Mouse (Mus musculus): ENCODE measurements around the gene Tango6. TPM values are rescaled to one million over a fixed set of nuclear protein-coding genes. Genes with fewer than 3 reads are reported as not detected.

Gene Tango6
- polyA plus RNA-seq, 1 experiment, result 6.9 TPM

GRCm38 (mm10) chr8:106684387-106684786, 1.5 kb downstream of the Tango6 start:
- no peaks in the 10 kb centered on the region for H3K27me3 ChIP-seq (ENCODE audit: control insufficient read depth, insufficient read depth, insufficient read length)
- no peaks in the 10 kb centered on the region for H3K79me2 ChIP-seq (ENCODE audit: control insufficient read depth, insufficient read depth)
- H3K4me2 ChIP-seq (ENCODE audit: low read depth), result no peak overlapping the region
- H3K36me3 ChIP-seq (ENCODE audit: control insufficient read depth, insufficient read depth), result no peaks in the 10 kb centered on the region
- H3K4me3 ChIP-seq, result no peak overlapping the region
- TF ChIP-seq POLR2A (IDR thresholded peaks at IDR 0.05; ENCODE audit: insufficient read length, low read depth) (no peak), MYOD1 (IDR thresholded peaks at IDR 0.05; ENCODE audit: control insufficient read depth in 1 of 3, insufficient read length in 2 of 3, low read depth in 2 of 3) (no peak), REST (IDR thresholded peaks at IDR 0.05; ENCODE audit: insufficient read depth, insufficient read length) (no peak), SRF (IDR thresholded peaks at IDR 0.05; ENCODE audit: control insufficient read depth, insufficient read length, low read depth) (no peak), TCF3 (IDR thresholded peaks at IDR 0.05; ENCODE audit: insufficient read length, low read depth) (no peak), TCF12 (IDR thresholded peaks at IDR 0.05; ENCODE audit: insufficient read depth, poor library complexity, severe bottlenecking) (no peak), POLR2AphosphoS2 (IDR thresholded peaks at IDR 0.05; ENCODE audit: insufficient read length, low read depth) (no peak), E2F4 (IDR thresholded peaks at IDR 0.05; ENCODE audit: insufficient read depth) (no peak), MAX (IDR thresholded peaks at IDR 0.05; ENCODE audit: low read depth) (no peak), MYOG (IDR thresholded peaks at IDR 0.05; ENCODE audit: control insufficient read depth in 1 of 3, insufficient read depth in 1 of 3, insufficient read length in 2 of 3, low read depth in 2 of 3) (no peak), USF1 (IDR thresholded peaks at IDR 0.05; ENCODE audit: low read depth) (no peak)
- no peak overlapping the region for H3ac ChIP-seq (ENCODE audit: control insufficient read depth, insufficient read length)

DNA sequence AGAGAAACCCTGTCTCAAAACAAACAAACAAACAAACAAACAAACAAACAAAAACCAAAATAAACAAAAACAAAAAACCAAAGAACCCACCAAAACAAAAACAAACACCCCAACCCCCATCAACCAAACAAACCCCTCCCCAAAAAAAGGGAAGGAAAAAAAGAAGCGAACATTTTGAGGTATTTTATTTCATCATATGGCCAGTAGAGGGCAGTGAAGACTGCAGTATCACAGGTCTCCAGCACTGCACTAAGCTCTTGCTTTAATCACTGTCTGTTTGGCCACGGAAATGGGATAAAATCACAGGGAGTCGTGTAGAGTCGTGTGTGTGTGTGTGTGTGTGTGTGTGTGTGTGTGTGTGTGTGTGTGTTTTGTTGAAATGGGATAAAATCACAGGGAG, 4.6 kb downstream of the Tango6 start:
- Histone ChIP-seq H3K27me3 (ENCODE audit: control insufficient read depth, insufficient read depth, insufficient read length) (no peaks in the 10 kb centered on the region), H3K79me2 (ENCODE audit: control insufficient read depth, insufficient read depth) (no peaks in the 10 kb centered on the region), H3K36me3 (ENCODE audit: control insufficient read depth, insufficient read depth) (no peaks in the 10 kb centered on the region), H3K4me3 (no peak overlapping the region), H3ac (ENCODE audit: control insufficient read depth, insufficient read length) (no peak overlapping the region), H3K4me2 (ENCODE audit: low read depth) (no peak overlapping the region)
- no peak for TF ChIP-seq SRF (IDR thresholded peaks at IDR 0.05; ENCODE audit: control insufficient read depth, insufficient read length, low read depth)
- no peak for TF ChIP-seq USF1 (IDR thresholded peaks at IDR 0.05; ENCODE audit: low read depth)
- no peak for TF ChIP-seq E2F4 (IDR thresholded peaks at IDR 0.05; ENCODE audit: insufficient read depth)
- TF ChIP-seq REST (IDR thresholded peaks at IDR 0.05; ENCODE audit: insufficient read depth, insufficient read length), result no peak

DNA sequence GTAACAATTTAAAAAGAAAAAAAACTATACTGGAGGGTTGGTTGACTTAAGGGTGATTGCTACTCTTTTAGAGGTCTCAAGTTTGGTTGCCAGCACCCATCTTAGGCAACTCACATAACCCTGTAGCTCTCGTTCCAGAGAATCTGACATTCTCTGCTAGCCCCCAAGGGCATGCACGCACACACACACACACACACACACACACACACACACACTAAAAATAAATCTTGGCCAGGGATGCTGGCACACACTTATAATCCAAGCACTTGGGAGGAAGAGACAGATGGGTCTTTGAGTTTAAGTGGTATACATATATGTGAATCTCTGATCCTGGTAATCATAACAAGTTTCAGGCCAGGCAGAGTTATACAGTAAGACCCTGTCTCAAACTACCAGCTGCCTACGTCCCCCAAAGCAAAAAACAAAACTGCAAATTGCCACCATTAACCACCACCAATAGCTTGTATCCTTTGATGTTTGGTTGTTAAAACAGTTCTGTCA, 14.9 kb downstream of the Tango6 start:
- Histone ChIP-seq H3K79me2 (ENCODE audit: control insufficient read depth, insufficient read depth) (no peaks in the 10 kb centered on the region), H3K4me2 (ENCODE audit: low read depth) (no peak overlapping the region), H3K4me3 (no peak overlapping the region), H3K36me3 (ENCODE audit: control insufficient read depth, insufficient read depth) (peaks cover 17% of the 10 kb centered on the region), H3ac (ENCODE audit: control insufficient read depth, insufficient read length) (no peak overlapping the region), H3K27me3 (ENCODE audit: control insufficient read depth, insufficient read depth, insufficient read length) (no peaks in the 10 kb centered on the region)
- no peak for TF ChIP-seq CEBPB (IDR thresholded peaks at IDR 0.05; ENCODE audit: insufficient read depth, poor library complexity, severe bottlenecking)

DNA sequence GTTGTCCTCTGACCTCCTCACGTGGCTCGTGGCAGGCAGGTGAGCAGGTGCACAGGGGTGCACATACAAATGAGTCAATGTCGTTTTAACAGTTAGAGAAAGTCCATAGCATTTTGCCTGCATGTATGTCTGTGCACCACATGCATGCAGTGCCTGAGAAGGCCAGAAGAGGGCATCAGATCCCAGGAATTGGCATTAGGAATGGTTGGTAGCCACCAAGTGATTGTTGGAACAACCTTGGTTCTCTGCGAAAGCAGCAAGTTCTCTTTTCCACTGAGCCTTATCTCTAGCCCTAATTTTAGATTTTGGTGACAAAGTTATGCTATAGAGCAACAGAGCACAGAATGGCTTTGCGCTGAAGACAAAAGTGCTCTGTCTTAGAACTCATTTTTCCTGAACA, 16.7 kb downstream of the Tango6 start:
- TF ChIP-seq MAX (IDR thresholded peaks at IDR 0.05; ENCODE audit: low read depth), result no peak
- no peak for TF ChIP-seq E2F4 (IDR thresholded peaks at IDR 0.05; ENCODE audit: insufficient read depth)
- no peak for TF ChIP-seq CEBPB (IDR thresholded peaks at IDR 0.05; ENCODE audit: insufficient read depth, poor library complexity, severe bottlenecking)

GRCm38 (mm10) chr8:106700131-106700530, 17.3 kb downstream of the Tango6 start:
- no peaks in the 10 kb centered on the region for H3K79me2 ChIP-seq (ENCODE audit: control insufficient read depth, insufficient read depth)
- H3K4me3 ChIP-seq, result no peak overlapping the region
- H3K27me3 ChIP-seq (ENCODE audit: control insufficient read depth, insufficient read depth, insufficient read length), result no peaks in the 10 kb centered on the region
- TF ChIP-seq TCF3 (IDR thresholded peaks at IDR 0.05; ENCODE audit: insufficient read length, low read depth), result no peak
- no peak for TF ChIP-seq TCF12 (IDR thresholded peaks at IDR 0.05; ENCODE audit: insufficient read depth, poor library complexity, severe bottlenecking)
- TF ChIP-seq POLR2A (IDR thresholded peaks at IDR 0.05; ENCODE audit: insufficient read length, low read depth), result no peak
- TF ChIP-seq SRF (IDR thresholded peaks at IDR 0.05; ENCODE audit: control insufficient read depth, insufficient read length, low read depth), result no peak
- TF ChIP-seq E2F4 (IDR thresholded peaks at IDR 0.05; ENCODE audit: insufficient read depth), result no peak
- no peak for TF ChIP-seq POLR2AphosphoS2 (IDR thresholded peaks at IDR 0.05; ENCODE audit: insufficient read length, low read depth)
- no peak for TF ChIP-seq MYOD1 (IDR thresholded peaks at IDR 0.05; ENCODE audit: control insufficient read depth in 1 of 3, insufficient read length in 2 of 3, low read depth in 2 of 3)
- TF ChIP-seq MYOG (IDR thresholded peaks at IDR 0.05; ENCODE audit: control insufficient read depth in 1 of 3, insufficient read depth in 1 of 3, insufficient read length in 2 of 3, low read depth in 2 of 3), result no peak
- TF ChIP-seq USF1 (IDR thresholded peaks at IDR 0.05; ENCODE audit: low read depth), result no peak
- TF ChIP-seq MAX (IDR thresholded peaks at IDR 0.05; ENCODE audit: low read depth), result no peak
- TF ChIP-seq CEBPB (IDR thresholded peaks at IDR 0.05; ENCODE audit: insufficient read depth, poor library complexity, severe bottlenecking), result no peak
- no peak for TF ChIP-seq REST (IDR thresholded peaks at IDR 0.05; ENCODE audit: insufficient read depth, insufficient read length)
- H3K36me3 ChIP-seq (ENCODE audit: control insufficient read depth, insufficient read depth), result peaks cover 17% of the 10 kb centered on the region
- H3K4me2 ChIP-seq (ENCODE audit: low read depth), result no peak overlapping the region
- H3ac ChIP-seq (ENCODE audit: control insufficient read depth, insufficient read length), result no peak overlapping the region

More for the DNA sequence above, 16.7 kb downstream of the Tango6 start:
- H3ac ChIP-seq (ENCODE audit: control insufficient read depth, insufficient read length), result no peak overlapping the region
- no peak overlapping the region for H3K4me2 ChIP-seq (ENCODE audit: low read depth)
- H3K4me3 ChIP-seq, result no peak overlapping the region
- H3K79me2 ChIP-seq (ENCODE audit: control insufficient read depth, insufficient read depth), result no peaks in the 10 kb centered on the region
- H3K36me3 ChIP-seq (ENCODE audit: control insufficient read depth, insufficient read depth), result peaks cover 17% of the 10 kb centered on the region
- H3K27me3 ChIP-seq (ENCODE audit: control insufficient read depth, insufficient read depth, insufficient read length), result no peaks in the 10 kb centered on the region
